Mouse (Mus musculus) regulatory T cell (primary cell): ENCODE results near the gene Icam2.

Experiments
- in situ Hi-C: fragments of 300-600 bp; cut with MboI, MseI; formaldehyde crosslinking; loops from one replicate; pipeline ENCODE4 v1.15.1; 2025; ENCODE audit warnings: high pct_unique_total_duplicates

The Icam2 gene

DNA sequence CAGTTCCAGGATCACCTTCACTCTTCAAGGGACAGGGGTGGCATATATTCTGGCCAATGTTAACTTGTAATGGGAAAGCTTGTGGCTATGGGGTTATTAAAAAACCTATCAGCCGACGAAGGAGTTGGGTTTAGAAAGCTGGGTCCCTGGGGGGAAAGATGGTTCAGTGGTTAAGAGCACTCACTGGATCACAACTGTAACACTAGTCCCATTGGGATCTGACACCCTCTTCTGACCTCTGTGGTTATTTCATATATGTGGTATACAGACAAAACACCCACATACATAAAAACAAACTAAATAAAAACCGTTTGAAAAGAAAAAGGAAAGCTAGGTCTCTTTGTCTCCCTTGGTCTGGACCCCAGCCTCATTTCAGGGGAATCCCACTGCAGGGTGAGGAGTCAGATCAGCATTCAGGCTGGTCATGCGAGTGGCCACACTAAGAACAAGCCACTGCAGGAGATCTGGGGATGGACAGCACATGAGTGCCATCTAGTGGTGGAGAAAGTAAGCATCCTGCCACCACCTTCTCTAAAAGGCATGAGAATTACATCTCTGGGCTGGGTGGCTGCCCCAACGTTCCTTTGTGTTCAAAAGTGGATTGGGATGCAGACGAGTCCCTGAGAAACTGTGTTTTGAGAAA, 3.8 kb upstream of the Icam2 start:
- in situ Hi-C loops = no loop called here

DNA sequence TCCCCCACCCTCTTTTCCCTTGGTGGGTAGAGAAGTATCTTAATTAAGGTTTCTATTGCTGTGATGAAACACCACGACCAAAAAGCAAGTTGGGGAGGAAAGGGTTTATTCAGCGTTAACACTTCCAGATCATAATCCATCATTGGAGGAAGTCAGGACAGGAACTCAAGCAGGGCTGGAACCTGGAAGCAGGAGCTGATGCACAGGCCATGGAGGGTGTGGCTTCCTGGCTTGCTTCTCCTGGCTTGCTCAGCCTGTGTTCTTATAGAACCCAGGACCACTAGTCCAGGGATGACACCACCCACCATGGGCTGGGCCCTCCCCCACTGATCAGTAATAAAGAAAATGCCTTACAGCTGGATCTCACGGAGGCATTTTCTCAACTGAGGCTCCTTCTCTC, 2.9 kb upstream of the Icam2 start:
- in situ Hi-C loops = no loop called here

DNA sequence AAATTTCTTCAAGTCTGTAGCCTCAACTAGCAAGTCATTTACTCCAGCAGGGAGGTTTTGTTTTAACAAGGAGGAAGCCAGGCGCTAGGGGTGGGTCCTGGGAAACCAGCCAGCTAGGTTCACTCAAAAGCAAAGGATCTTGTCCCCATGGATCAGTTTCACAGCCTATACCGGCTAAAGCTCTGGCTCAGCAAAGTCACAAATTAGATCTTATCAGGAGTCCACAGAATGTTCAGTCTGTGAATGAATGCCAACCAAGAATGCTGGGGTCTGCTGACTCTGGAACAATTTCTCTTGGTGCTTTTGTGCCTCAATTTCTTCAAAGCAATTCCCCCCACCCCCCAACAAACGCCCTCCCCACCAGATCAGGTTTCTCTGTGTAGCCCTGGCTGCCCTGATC, 1.7 kb upstream of the Icam2 start:
- in situ Hi-C loops = no loop called here

DNA sequence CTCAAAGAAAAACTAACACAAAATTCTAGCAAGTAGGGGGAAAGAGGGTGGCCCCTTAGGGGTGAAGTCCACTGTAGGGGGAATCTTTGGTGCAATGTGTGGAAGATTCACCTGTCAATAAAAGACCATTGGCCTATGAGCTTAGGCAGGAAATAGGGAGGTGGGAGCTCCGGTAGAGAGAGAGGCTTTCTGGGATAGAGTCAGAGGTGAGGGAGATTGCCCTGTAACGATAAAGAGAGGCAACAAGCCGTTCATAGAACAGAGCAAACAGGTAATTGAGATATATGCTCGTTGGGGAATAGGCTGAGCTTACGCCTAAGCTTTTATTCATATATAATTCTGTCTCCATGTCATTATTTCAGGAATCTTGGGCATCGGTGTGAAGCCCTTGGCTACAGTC, 855 bp downstream of the Icam2 start:
- in situ Hi-C loops = no loop called here

DNA sequence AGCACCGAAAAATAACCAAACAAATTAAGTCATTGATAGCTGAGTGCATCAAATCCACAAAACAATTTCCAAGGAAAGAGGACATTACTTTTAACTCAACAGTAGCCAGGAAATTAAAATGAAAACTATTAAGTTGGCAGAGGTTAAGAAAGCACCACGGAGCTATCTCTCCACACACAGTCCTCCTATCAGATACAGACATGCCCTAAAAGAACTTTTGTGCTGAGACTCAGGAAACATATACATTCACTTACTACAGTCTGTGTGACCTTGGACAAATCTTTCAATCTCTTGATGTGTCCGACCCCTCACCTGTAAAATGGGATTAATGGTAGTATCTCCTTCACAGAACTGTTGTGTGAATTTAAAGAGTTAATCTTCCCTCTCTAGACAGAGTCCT, 1.5 kb downstream of the Icam2 start:
- in situ Hi-C loops = no loop called here

DNA sequence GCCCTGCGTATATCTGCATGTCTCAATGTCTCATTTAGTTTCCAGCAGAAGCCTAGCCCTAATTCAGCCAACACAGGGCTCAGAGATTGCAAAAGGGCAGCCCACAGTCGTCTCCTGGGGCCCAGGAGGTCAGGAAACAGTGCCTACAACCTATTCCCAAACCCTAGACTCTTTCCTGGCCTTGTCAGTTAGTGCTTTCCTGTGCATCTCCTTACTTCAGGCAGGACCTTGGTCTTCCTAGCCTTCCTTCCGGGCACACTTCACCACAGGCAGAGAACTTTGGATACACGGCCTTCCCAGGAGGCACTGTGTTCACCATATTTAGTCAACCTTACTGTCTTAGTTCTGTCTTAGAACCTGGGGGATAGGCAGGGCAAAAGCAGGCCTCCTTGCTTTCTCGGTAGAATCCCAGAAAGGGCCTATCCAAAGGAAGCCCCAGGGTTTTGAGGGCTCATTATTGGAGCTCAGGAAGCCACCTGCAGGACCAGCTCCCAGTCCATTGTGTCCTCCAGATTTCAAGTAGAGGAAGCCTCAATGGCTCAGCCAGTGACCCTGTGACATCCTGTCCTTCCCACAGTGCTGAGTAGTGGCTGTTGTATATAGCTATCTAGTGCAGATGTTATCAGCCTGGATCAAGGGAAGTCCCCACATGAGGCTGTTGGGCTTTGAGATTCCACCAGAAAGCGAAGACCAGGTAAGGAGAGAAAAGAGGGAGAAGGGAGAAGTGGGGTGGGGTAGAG, 4.7 kb downstream of the Icam2 start:
- in situ Hi-C loops = no loop called here

DNA sequence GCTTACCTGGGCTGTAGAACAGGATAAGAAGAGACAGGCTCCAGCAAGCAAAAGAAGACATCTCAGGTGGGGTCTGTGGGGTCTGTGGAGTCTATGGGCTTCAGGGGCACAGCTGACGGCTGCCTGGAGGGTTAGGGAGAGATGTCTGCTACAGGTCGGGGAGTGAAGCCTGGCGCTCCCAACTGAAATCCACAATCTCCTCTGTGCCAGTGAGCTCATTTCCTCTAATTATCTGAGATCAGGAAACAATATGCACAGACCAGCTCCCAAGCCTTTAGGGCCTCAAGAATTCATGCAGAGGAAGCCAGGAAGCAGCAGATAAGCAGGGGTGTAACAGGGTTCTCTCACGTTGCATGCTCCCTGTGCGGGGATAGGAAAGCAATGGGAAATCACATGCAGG, 5.5 kb downstream of the Icam2 start:
- in situ Hi-C loops = no loop called here

DNA sequence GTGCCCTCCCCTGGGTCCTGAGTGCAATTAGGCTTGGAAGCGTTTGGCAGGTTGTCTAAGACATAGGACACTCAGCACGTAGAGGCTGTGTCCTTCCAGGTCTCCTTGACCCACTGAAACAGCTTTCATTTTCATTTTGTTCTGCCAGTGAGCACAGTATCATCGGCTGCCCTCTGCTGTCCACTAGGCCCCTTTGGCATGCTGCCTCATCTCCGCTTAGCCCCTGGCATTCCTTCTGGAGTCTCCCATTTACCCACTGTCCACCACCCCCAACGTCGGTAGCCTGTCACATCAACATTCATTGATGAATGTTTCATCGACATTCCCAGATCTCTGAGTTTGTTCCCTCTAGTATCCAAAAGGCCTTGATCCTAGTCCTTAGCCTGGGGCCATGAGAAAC, 6.0 kb downstream of the Icam2 start:
- in situ Hi-C loops = no loop called here

DNA sequence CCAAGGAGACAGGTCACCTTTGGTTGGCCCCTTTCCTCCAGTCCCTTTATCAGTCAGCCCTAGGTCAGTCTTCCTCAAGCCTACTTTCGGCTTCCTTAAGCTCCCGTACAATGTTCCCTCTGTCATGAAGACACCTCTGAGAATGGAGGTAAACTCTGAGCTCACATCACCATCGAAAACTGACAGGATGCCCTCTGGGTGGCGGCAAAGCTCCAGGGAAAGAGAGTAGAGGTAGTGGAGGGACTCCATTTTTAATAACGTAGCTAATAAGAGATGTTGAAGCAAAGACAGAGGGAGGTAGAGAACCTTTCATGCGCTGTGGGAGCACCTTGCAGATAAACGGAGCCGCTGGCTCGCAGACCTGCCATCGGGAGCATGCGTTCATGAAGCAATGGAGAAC, 6.9 kb downstream of the Icam2 start:
- in situ Hi-C loops = no loop called here

DNA sequence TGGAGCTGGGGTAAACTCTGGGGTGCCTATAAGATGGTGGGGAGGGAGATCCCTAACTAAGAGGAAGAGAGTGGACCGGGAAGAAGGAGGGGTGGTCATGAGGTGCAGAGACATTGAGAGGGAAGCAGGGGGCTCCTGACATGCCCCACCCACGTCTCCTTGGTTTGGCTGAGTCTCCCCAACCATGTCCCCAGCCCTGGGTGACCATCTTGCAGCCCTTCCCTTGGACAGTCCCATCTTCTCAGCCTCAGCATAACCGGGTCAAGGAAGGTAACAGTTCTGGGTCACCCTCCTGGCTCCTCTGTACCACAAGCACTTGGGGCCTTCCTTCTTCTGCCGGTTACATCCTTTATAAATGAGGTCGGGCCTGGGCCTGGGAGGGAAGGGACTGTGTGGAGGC, 12.9 kb downstream of the Icam2 start:
- in situ Hi-C loops = loop anchor here (5.0 to 10.0 kb wide), 2 partner anchors 48 to 1000 kb away; no protein-coding TSS in a partner anchor

DNA sequence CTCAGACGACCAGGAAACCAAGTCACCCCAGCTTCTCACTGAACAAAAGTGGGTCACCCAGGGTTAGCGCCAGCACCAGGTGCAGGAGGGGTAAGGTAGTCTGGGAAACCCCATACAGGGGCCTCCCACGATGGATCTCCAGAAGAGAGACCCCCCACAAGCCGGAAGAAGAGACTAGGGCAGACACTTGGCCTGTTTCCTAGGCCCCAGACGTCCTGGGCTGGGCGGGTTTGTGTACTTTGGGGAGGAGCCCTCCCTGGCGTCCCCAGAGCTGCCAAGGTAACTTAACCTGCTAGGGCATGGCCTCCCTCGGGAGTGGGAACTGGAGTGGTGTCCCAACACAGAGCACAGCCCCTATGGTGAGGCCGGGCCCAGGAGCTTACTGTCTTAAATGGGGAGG, 13.3 kb downstream of the Icam2 start:
- in situ Hi-C loops = loop anchor here (10.0 kb wide), 1 partner anchor 1000 kb away; no protein-coding TSS in a partner anchor

DNA sequence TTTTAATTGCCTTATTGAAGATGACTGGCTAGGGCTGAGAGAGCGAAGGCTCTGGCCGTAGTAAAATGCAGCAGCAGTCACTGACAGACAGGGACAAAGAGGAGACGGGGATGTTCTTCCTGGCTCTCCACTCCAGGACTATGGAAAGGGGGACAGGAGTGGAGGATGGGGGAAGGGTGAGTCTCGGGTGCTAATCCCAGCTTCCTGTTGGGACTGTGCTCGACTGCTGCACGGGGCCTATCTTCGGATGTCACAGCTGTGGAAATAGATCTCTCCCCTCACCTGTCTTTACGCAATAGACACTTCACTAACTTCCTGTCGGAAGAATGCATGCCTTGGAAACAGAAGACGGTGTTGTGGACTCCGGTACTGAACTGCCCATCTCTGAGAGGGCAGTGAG, 13.9 kb downstream of the Icam2 start:
- in situ Hi-C loops = loop anchor here (10.0 kb wide), 1 partner anchor 1001 kb away; no protein-coding TSS in a partner anchor

DNA sequence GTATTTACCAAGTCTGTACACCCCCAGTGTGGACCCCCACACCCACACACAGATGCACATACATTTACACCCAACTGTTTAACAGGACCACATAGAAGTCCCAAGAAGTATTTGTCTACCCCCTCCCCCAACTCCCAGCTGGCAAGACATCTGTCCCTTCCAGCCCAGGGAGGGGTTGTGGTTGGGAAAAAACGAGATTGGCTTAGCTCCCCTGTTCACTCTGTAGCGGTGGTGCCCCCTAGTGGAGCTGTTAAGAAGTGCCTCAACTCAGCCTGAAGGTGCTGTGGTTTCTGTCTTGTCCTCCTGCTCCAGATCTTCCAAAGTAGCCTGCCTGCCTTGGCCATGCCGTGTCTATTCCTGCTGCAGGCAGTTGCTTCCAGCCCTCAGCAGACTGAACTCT, 21.6 kb downstream of the Icam2 start:
- in situ Hi-C loops = no loop called here

DNA sequence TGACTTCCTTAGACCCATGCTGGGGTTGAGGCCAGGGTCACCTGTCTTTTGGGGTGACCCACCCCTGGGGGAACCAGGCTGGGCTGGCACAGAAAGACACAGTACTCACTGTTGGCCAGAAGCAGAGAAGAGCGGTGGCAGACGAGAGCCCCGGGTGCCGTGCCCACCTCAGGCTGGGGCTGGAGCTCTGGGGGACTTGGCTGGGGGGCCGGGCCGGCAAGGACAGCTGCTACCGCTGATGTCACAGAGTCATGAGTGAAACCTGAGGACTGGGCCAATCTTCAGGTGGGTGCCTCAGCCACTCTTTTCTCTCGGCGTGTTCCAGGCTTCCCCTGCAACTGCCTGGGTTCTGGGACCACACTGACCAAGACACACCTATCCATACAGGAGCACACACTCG, 22.5 kb downstream of the Icam2 start, which contains the start of gene Prr29:
Gene Prr29 (plus strand): TSS at position 107 of the 400 bp plus-strand sequence.
- in situ Hi-C loops = no loop called here

DNA sequence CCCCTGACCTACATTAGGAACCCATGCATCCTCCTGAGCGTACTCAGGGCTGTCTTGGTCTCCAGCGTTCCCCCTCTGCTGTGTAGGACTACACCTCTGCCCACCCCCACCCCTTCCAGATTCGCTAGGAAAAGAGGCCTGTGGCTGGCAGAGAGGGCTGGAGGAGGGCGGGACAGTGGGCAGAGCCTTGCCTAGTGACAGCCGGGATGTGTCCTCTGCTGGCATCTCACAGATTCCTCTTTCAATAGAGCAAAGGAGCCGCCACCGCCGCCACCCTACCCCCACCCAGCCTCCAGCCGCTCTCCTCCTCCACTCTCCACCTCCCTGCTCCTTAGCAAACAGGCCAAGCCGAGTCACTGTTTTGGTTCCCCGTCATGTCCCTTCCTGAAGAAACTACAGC, 23.2 kb downstream of the Icam2 start:
- in situ Hi-C loops = no loop called here

DNA sequence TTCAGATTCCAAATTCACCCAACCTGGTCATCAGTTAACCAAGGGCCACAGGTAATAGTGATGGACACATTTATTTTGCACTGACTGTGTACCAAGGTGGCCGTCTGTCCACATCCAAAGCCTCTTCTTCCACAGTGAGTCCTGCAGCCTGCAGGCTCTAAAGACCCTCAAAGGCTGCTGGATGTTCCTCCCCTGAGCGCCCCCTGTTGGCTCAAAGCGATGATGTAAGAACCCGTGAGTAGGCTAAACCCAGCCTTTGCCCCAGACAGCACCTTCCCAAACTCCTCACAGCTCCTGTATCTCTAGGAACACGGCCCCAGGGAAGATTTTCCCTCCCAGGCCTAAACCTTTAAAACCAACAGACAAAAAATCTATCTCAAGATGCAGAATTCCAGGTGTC, 28.5 kb downstream of the Icam2 start:
- in situ Hi-C loops = loop anchor here (10.0 kb wide), 1 partner anchor 795 kb away; no protein-coding TSS in a partner anchor

DNA sequence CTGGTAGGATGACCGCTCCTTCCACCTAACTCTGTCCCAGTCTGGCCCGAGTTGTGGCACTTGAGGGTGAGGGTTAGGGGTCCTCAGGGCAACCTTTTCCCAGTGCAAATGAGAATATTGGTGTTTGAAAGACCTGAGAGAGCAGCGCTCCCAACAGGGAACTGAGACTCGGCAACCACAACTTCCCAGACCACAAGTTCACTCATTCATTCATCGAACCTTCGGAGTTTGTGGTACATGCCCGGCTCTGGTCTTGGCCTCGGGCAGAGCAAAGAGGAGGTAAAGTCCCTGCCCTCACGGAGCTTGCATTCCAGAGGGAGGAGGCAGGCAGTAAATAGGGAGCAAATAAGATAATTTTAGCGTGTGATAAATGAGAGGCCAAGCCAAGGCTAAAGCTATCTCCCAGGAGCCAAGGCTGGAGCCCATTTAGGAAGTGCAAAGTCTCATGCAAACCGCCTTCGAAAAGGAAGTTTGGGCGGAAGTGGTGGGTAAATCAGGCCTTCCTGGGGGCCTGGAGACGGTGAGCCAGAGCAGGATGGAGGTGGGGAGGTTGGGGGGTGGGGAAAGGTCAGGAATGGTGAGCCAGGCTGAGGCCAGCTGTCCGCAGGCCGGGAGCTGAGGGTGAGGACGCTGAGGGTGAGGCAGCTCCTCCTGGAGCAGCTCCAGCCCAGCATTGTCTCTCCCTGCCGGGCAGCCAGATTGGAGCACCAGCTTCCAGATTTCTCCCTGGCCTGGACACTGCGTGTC, 32.3 kb downstream of the Icam2 start:
- in situ Hi-C loops = loop anchor here (10.0 kb wide), 1 partner anchor 799 kb away; no protein-coding TSS in a partner anchor

DNA sequence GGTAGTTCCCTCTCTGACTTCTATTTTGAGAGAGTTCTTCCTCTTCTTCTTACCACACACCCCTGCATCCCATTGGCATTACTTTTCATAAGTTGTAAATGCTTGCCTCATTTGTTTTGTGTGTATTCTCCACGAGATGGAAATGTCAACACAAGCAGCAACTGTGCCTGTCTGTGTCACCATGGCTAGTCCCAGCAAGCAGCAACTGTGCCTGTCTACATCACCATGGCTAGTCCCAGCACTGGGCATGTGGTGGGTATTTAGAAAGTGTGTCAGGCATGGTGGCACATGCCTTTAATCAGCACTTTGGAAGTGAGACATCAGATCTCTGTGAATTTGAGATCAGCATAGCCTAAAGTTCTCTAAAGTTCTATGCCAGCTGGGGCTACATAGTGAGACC, 33.7 kb downstream of the Icam2 start:
- in situ Hi-C loops = loop anchor here (10.0 kb wide), 1 partner anchor 801 kb away; no protein-coding TSS in a partner anchor

DNA sequence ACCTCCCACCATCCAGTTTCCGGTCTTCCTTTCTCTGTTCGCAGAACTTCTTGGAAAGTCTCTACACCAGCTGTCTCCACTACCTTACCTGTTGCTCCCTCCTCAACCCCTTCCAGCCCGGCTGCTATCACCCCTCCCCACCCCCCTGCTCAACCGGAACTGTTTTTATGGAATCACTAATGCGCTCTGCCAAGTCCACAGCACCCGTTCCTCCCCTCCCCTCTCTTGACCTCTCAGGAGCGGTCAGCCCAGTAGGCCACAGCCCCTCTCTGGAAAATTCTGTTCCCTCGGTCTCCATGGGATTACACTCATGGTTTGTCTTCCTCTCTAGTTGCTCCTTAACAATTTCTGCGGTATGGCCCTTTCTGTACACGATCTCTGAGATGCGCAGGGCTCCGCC, 34.7 kb downstream of the Icam2 start, which contains the start of gene Scn4a:
Gene Scn4a (minus strand): TSS at position 101 of the 400 bp plus-strand sequence.
- in situ Hi-C loops = loop anchor here (10.0 kb wide), 1 partner anchor 802 kb away; no protein-coding TSS in a partner anchor

DNA sequence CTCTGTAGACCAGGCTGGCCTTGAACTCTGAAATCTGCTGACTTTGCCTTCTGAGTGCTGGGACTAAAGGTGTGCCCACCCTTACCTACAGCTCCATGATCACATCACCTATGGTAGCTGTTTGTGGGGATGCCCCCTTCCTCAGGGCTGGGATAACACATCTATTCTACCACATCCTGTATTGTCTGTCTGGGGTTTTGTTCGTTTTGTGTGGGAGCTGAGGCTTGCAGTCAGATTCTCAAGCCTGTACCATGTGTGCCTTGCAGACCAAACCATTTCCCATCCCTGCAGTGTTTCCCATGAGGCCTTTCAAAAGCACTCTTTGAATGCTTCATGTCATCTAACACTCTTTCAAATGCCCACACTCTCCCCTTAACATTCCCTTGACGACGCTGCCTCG, 35.9 kb downstream of the Icam2 start:
- in situ Hi-C loops = loop anchor here (10.0 kb wide), 1 partner anchor 803 kb away; no protein-coding TSS in a partner anchor

DNA sequence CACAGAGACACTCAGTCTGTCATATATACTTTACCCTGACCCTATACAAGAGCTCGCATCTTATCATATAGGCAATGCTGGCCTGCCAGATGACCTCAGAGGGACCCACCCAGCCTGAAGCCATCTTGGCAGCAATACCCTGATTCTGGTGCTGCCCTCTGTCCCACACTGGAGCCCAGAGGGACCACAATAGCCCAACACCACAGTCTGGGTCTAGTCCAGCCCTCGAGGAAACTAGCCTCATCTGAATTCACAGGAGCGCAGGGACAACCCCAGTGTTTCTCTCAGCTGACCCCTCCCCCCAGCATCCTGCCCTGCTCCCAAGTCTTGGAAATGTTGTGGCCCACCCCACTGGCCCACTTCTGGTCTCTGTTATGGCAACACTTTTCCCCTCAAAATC, 36.6 kb downstream of the Icam2 start:
- in situ Hi-C loops = loop anchor here (10.0 kb wide), 1 partner anchor 804 kb away; no protein-coding TSS in a partner anchor

DNA sequence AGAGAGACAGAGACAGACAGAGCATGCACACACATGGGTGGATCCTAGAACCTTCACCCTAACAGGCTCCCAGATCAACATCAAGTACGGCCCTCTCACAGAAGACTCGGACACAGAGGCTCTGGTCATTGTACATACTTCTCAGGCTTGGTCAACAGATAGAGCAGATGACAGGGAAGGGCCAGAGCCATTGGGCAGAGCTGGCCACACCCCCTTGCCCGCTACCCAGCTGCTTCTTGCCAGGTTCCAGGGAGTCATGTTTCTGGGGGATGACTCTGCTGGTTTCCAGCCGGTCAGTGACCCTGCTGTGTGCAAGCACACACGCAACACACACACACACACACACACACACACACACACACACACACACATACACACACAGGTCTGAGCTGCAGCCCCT, 37.0 kb downstream of the Icam2 start:
- in situ Hi-C loops = loop anchor here (10.0 kb wide), 1 partner anchor 804 kb away; no protein-coding TSS in a partner anchor
